Mouse (Mus musculus) lung, postnatal 0 days (tissue): ENCODE results near the gene Clec1b. TPM values are rescaled to one million over a fixed set of nuclear protein-coding genes. Genes with fewer than 3 reads are reported as not detected.
A peak's percentile ranks its signal among the peaks of the same experiment; 100 is the strongest.

Source experiments
- ATAC-seq: fragments of 200-750 bp; cut with Nextera tagmentation; 2 replicates; pipeline ENCODE4 v1.8.0; 2017; ENCODE audit warnings: moderate library complexity
- DNase-seq: peaks from one replicate; pipeline ENCODE4 v3.0.0-alpha.2; 2016; ENCODE audit warnings: low spot score
- H3K27ac ChIP-seq: fragments of 300-500 bp; sonication (generic); 2 replicates; pipeline ENCODE4 v1.5.1; 2014; ENCODE audit warnings: antibody characterized with exemption, mild to moderate bottlenecking, low read length, mixed read lengths
- H3K27me3 ChIP-seq: fragments of 300-500 bp; sonication (generic); replicated peaks from 2 replicates; pipeline ENCODE4 v1.6.1; 2014; ENCODE audit warnings: low read length, mixed read lengths; ENCODE audit not compliant: insufficient read depth
- H3K36me3 ChIP-seq: fragments of 300-500 bp; sonication (generic); 2 replicates; pipeline ENCODE4 v1.6.1; 2014; ENCODE audit warnings: low read length, mixed read lengths; ENCODE audit not compliant: insufficient read depth
- H3K4me1 ChIP-seq: fragments of 300-500 bp; sonication (generic); 2 replicates; pipeline ENCODE4 v1.6.1; 2014; ENCODE audit warnings: antibody characterized with exemption, low read depth, low read length, mixed read lengths; ENCODE audit not compliant: insufficient read depth
- H3K4me2 ChIP-seq: fragments of 300-500 bp; sonication (generic); replicated peaks from 2 replicates; pipeline ENCODE4 v1.6.1; 2014; ENCODE audit warnings: low read depth, mild to moderate bottlenecking, low read length, moderate library complexity, mixed read lengths
- H3K4me3 ChIP-seq: fragments of 300-500 bp; sonication (generic); 2 replicates; pipeline ENCODE4 v1.5.1; 2014; ENCODE audit warnings: low read depth, low read length
- H3K9ac ChIP-seq: fragments of 300-500 bp; sonication (generic); replicated peaks from 2 replicates; pipeline ENCODE4 v1.6.1; 2014; ENCODE audit warnings: low read depth, mild to moderate bottlenecking
- H3K9me3 ChIP-seq: fragments of 300-500 bp; sonication (generic); 2 replicates; pipeline ENCODE4 v1.6.1; 2016; ENCODE audit warnings: low read length, mixed read lengths
- CTCF ChIP-seq: IDR thresholded peaks from 2 replicates; pipeline ENCODE4 v1.5.1; 2016; ENCODE audit warnings: antibody characterized with exemption, mild to moderate bottlenecking
- EP300 ChIP-seq: IDR thresholded peaks from 2 replicates; pipeline ENCODE4 v1.6.1; 2016; ENCODE audit warnings: antibody characterized with exemption, mild to moderate bottlenecking, control low read depth
- WGBS: fragments of 180-500 bp; shearing (Covaris S2); extraction: QIAGEN DNeasy Blood & Tissue Kit; methylation state at CpG from one replicate; pipeline ENCODE4 v1.1.7; 2014; 5-methylcytosine and 5-hydroxymethylcytosine counted together
- polyA plus RNA-seq: library from polyadenylated mRNA; unstranded; fragments of >200 nt; fragmentation: Nextera tagmentation; extraction: Ambion mirVana; gene quantifications from 2 replicates; pipeline ENCODE4 v1.2.1, GENCODE M21; 2015

Gene Clec1b
- polyA plus RNA-seq, 1 experiment from 2014 or later: 7.8 TPM

DNA sequence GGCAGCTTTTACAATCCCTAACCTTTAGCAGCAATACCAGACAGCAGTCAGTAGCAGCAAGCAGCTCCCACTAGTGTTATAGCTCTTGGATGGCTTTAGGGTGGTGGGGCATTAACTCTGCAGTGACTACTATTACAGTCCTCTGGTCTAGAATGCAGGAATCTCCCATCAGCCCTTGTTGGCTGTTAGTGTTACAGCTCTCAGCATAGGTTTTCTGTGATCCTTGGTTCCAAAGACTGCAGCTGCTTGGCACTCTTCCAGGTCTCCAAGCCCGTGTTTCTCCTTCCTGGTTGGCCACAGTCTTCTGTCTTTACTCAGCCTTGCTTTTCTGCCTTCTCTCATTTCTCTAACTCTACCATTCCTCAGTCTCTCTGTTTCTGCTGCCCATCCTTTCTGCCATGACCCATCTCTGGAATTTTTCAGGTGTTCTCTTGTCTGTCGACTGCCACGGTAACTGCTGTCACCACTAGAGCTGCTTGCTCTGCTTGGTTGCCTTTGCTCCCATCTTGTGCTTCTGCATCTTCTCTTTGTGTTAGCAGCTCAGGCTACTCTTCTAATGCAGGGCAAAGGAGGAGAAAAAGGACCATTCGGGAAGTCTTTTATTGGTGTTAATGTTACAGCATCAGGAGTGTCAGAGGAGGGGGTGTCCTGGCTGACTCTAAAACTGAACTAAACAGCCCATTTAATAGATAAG lies 26.1 kb downstream of the Clec1b start:
- Histone ChIP-seq H3K9ac (no peak overlapping the region), H3K36me3 (no peaks in the 10 kb centered on the region), H3K27ac (no peak overlapping the region), H3K27me3 (no peaks in the 10 kb centered on the region), H3K4me2 (no peak overlapping the region), H3K4me3 (no peak overlapping the region), H3K4me1 (no peaks in the 10 kb centered on the region; the same call in 1 of the 2 replicates), H3K9me3 (no peaks in the 10 kb centered on the region)
- WGBS: 50% methylated on average over 4 of the region's 4 CpGs
- TF ChIP-seq CTCF (no peak), EP300 (no peak)
- ATAC-seq: no peak
- no peak for DNase-seq

- H3K4me2 ChIP-seq: no peak overlapping the region
Measured at GRCm38 (mm10) chr6:129423734-129424072, 26.6 kb downstream of the Clec1b start.

DNA sequence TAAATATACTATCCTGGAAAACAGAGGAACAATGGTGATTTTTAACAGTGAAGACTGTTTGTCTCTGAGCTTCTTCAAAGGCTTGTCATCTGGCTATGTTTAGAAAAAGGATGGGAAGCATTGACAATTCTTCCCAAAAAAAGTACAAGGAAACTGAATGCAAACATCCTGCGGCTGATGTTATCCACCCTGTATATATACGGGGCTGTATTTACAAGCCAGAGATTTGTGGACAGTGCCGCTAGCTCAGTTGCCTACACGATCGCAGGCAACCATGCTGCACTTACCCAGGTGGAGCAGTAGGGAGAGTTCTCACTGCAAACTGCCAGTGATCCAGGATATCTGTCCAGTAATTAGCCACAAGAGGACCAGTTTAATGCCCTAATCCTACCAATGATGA lies 28.1 kb downstream of the Clec1b start:
- 24% methylated on average over 5 of the region's 5 CpGs for WGBS
- H3K27me3 ChIP-seq: no peaks in the 10 kb centered on the region
- peak overlapping the region; percentile 57; the same call in 1 of the 2 replicates for H3K27ac ChIP-seq
- H3K4me1 ChIP-seq: no peaks in the 10 kb centered on the region; the same call in 1 of the 2 replicates
- no peaks in the 10 kb centered on the region for H3K9me3 ChIP-seq
- H3K4me3 ChIP-seq: no peak overlapping the region
- H3K36me3 ChIP-seq: no peaks in the 10 kb centered on the region
- no peak overlapping the region for H3K9ac ChIP-seq
- DNase-seq (peak; percentile 57), ATAC-seq (peak; percentile 87)
- H3K4me2 ChIP-seq: no peak overlapping the region
- TF ChIP-seq CTCF: peak; percentile 35
- peak; percentile 96 for TF ChIP-seq EP300

More at GRCm38 (mm10) chr6:129423734-129424072, 26.6 kb downstream of the Clec1b start:
- DNase-seq (peak; percentile 75), ATAC-seq (peak; percentile 49)
- no peak overlapping the region for H3K4me3 ChIP-seq
- no peak overlapping the region for H3K9ac ChIP-seq
- TF ChIP-seq CTCF (peak; percentile 96), EP300 (no peak)
- no peaks in the 10 kb centered on the region for H3K36me3 ChIP-seq
- no peaks in the 10 kb centered on the region for H3K27me3 ChIP-seq
- 15% methylated on average over 1 of the region's 1 CpGs for WGBS
- H3K4me1 ChIP-seq: no peaks in the 10 kb centered on the region; the same call in 1 of the 2 replicates
- H3K27ac ChIP-seq: peak overlapping the region; percentile 3; the same call in 1 of the 2 replicates
- no peaks in the 10 kb centered on the region for H3K9me3 ChIP-seq

DNA sequence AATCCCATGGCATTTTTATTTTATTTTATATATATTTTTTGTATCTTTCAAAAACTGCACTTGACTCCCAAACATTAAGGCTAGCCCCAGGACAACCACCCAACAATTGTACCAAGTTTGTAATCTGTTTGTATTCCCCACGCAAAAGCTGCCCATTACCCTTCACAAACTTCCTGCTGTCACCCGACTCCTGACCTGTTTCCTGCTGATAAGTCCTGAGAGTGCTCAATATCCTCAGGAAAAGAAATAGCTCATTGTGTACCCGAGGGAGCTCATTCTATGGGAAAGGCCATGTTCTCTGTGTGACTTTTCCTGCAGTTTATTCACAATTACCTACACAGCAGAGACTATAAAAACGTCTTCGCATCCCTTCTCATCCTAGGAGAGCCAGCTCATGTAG lies 28.7 kb downstream of the Clec1b start:
- Histone ChIP-seq H3K4me3 (no peak overlapping the region), H3K9me3 (no peaks in the 10 kb centered on the region), H3K4me1 (no peaks in the 10 kb centered on the region; the same call in 1 of the 2 replicates), H3K4me2 (no peak overlapping the region), H3K27ac (peak overlapping the region; percentile 75; the same call in 1 of the 2 replicates), H3K36me3 (no peaks in the 10 kb centered on the region), H3K27me3 (no peaks in the 10 kb centered on the region), H3K9ac (no peak overlapping the region)
- 20% methylated on average over 5 of the region's 5 CpGs for WGBS
- no peak for TF ChIP-seq CTCF
- peak; percentile 99 for TF ChIP-seq EP300
- DNase-seq (peak; percentile 71), ATAC-seq (peak; percentile 83)

GRCm38 (mm10) chr6:129427281-129427680 lies 30.2 kb downstream of the Clec1b start:
- H3K9me3 ChIP-seq: no peaks in the 10 kb centered on the region
- DNase-seq: no peak
- H3K4me3 ChIP-seq: no peak overlapping the region
- no peaks in the 10 kb centered on the region for H3K36me3 ChIP-seq
- TF ChIP-seq CTCF (no peak), EP300 (no peak)
- ATAC-seq: no peak
- H3K4me2 ChIP-seq: no peak overlapping the region
- H3K27me3 ChIP-seq: no peaks in the 10 kb centered on the region
- WGBS: 63% methylated on average over 4 of the region's 4 CpGs
- H3K4me1 ChIP-seq: no peaks in the 10 kb centered on the region; the same call in 1 of the 2 replicates
- no peak overlapping the region for H3K9ac ChIP-seq
- no peak overlapping the region for H3K27ac ChIP-seq

DNA sequence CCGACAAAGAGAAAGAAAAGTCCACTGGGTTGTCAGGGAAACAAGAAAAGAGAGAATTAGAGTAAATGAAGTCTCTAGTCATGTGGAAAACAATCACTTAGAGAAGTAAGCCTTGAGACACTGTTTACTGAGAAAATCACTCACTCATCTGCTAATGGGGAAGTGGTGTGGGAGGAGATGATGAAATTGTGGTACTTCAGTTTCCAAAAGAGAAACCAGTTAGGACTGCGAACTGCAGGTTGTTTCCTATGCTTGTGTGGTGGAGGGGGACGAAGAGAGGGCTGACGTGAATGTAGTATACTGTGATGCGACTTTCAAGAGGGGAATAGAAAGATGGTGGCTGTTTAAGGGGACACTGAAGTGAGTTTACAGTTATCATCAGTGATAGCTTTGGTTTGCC lies 37.1 kb downstream of the Clec1b start:
- Histone ChIP-seq H3K27ac (no peak overlapping the region), H3K36me3 (no peaks in the 10 kb centered on the region), H3K9me3 (no peaks in the 10 kb centered on the region), H3K9ac (no peak overlapping the region), H3K27me3 (no peaks in the 10 kb centered on the region), H3K4me2 (no peak overlapping the region), H3K4me3 (no peak overlapping the region), H3K4me1 (no peaks in the 10 kb centered on the region)
- 70% methylated on average over 5 of the region's 5 CpGs for WGBS
- DNase-seq (peak; percentile 64), ATAC-seq (peak; percentile 40)
- peak; percentile 33; the same call in 1 of the 2 replicates for TF ChIP-seq EP300
- TF ChIP-seq CTCF: no peak
